Mouse (Mus musculus) CH12.LX (cell line): Measurements from ENCODE around the gene Otud5.
A peak's percentile ranks its signal among the peaks of the same experiment; 100 is the strongest.

Experiments used
- CTCF ChIP-seq, 2 experiments: IDR thresholded peaks in 1 of 2; conservative IDR thresholded peaks in 1 of 2; 2 replicates each; pipeline ENCODE4 v1.5.1; 2011 to 2012; ENCODE audit warnings: low read depth in 2 of 2, low read length in 2 of 2, improper control_type of control experiment in 1 of 2, inconsistent platforms in 1 of 2, mild to moderate bottlenecking in 1 of 2, moderate library complexity in 1 of 2
- ETS1 ChIP-seq: conservative IDR thresholded peaks from 2 replicates; pipeline ENCODE4 v1.6.1; 2012; ENCODE audit warnings: low read depth, mild to moderate bottlenecking, inconsistent platforms, low read length, improper control_type of control experiment, moderate library complexity
- MAX ChIP-seq: IDR thresholded peaks from 2 replicates; pipeline ENCODE4 v1.6.1; 2011; ENCODE audit warnings: low read length, improper control_type of control experiment
- SIN3A ChIP-seq: IDR thresholded peaks from 2 replicates; pipeline ENCODE4 v1.6.1; 2012; ENCODE audit warnings: low read length, improper control_type of control experiment, inconsistent platforms
- ZNF384 ChIP-seq: IDR thresholded peaks from 2 replicates; pipeline ENCODE4 v1.6.1; 2012; ENCODE audit warnings: low read depth, low read length, improper control_type of control experiment, inconsistent platforms

- TF ChIP-seq CTCF (conservative IDR thresholded peaks at IDR 0.05 in 1 of 2, IDR thresholded peaks at IDR 0.05 in 1 of 2; ENCODE audit: low read depth in 2 of 2, low read length in 2 of 2) (peak in 1 of 2 experiments; percentile 26; a peak in 1 of 4 replicates), ZNF384 (no peak), SIN3A (peak; percentile 65), MAX (no peak), ETS1 (0 out of 2 replicates have a peak, but pooled peaks have one; percentile 26)
These were observed 42.8 kb downstream of the Otud5 start, which contains the start of gene Slc35a2 for GRCm38 (mm10) chrX:7883841-7884567.
